Mouse (Mus musculus): Measurements from ENCODE around the gene Ctdsp2. TPM values are rescaled to one million over a fixed set of nuclear protein-coding genes. Genes with fewer than 3 reads are reported as not detected.

The Ctdsp2 gene
- polyA plus RNA-seq, 1 experiment from 2014 or later, result 64.8 TPM

GRCm38 (mm10) chr10:127018422-127018821 lies 39.9 kb downstream of the Ctdsp2 start:
- peaks cover 4% of the 10 kb centered on the region for H3K36me3 ChIP-seq (replicated peaks; ENCODE audit: control insufficient read depth, insufficient read depth, low read depth, low read length)
- H3K27me3 ChIP-seq (ENCODE audit: control insufficient read depth, insufficient read depth, low read length), result no peaks in the 10 kb centered on the region
- no peak overlapping the region for H3K4me2 ChIP-seq (ENCODE audit: low read depth, low read length)
- WGBS, result 78% methylated on average over 16 of the region's 16 CpGs
- H3K9me3 ChIP-seq (replicated peaks; ENCODE audit: control insufficient read depth, low read length), result no peaks in the 10 kb centered on the region
- H3K4me3 ChIP-seq (ENCODE audit: low read depth, low read length), result no peak overlapping the region
- no peak overlapping the region for H3K9ac ChIP-seq (replicated peaks; ENCODE audit: low read length)
- DNase-seq (ENCODE audit: low spot score) (no peak), ATAC-seq (replicated peaks; ENCODE audit: insufficient number of reproducible peaks, low FRiP score, low TSS enrichment, low read depth) (no peak)
- H3K4me1 ChIP-seq (ENCODE audit: control insufficient read depth, insufficient read depth, low read length), result no peaks in the 10 kb centered on the region
- H3K27ac ChIP-seq (replicated peaks; ENCODE audit: low read depth, low read length), result no peak overlapping the region

GRCm38 (mm10) chr10:127030336-127031296 lies 52.1 kb downstream of the Ctdsp2 start, which contains the start of gene Tsfm:
Tsfm (minus strand) TSS chr10:127030840.
- H3K9ac ChIP-seq (replicated peaks; ENCODE audit: low read length), result peak within 1 kb of the TSS; percentile 85
- H3K9me3 ChIP-seq (replicated peaks; ENCODE audit: control insufficient read depth, low read length), result no peaks in the 10 kb centered on the region
- DNase-seq (ENCODE audit: low spot score) (peak; percentile 95), ATAC-seq (replicated peaks; ENCODE audit: insufficient number of reproducible peaks, low FRiP score, low TSS enrichment, low read depth) (peak; percentile 86)
- 5% methylated on average over 56 of the region's 56 CpGs for whole genome bisulfite sequencing
- H3K27ac ChIP-seq (replicated peaks; ENCODE audit: low read depth, low read length), result peak within 1 kb of the TSS; percentile 80
- H3K4me3 ChIP-seq (ENCODE audit: low read depth, low read length), result peak within 1 kb of the TSS; percentile 89
- no peaks in the 10 kb centered on the region for H3K4me1 ChIP-seq (ENCODE audit: control insufficient read depth, insufficient read depth, low read length)
- H3K4me2 ChIP-seq (ENCODE audit: low read depth, low read length), result peak within 1 kb of the TSS; percentile 76
- H3K36me3 ChIP-seq (replicated peaks; ENCODE audit: control insufficient read depth, insufficient read depth, low read depth, low read length), result peaks cover 8% of the 10 kb centered on the region
- H3K27me3 ChIP-seq (ENCODE audit: control insufficient read depth, insufficient read depth, low read length), result no peaks in the 10 kb centered on the region

- Histone ChIP-seq H3K4me1 (ENCODE audit: control insufficient read depth, insufficient read depth, low read length) (no peaks in the 10 kb centered on the region), H3K4me2 (ENCODE audit: low read depth, low read length) (no peak overlapping the region), H3K9me3 (replicated peaks; ENCODE audit: control insufficient read depth, low read length) (no peaks in the 10 kb centered on the region), H3K27me3 (ENCODE audit: control insufficient read depth, insufficient read depth, low read length) (no peaks in the 10 kb centered on the region), H3K36me3 (replicated peaks; ENCODE audit: control insufficient read depth, insufficient read depth, low read depth, low read length) (0 out of 2 replicates have a peak, but pooled peaks cover 2% of the 10 kb centered on the region), H3K4me3 (ENCODE audit: low read depth, low read length) (no peak overlapping the region), H3K9ac (replicated peaks; ENCODE audit: low read length) (no peak overlapping the region), H3K27ac (replicated peaks; ENCODE audit: low read depth, low read length) (no peak overlapping the region)
- WGBS, result 81% methylated on average over 8 of the region's 8 CpGs
- ATAC-seq (replicated peaks; ENCODE audit: insufficient number of reproducible peaks, low FRiP score, low TSS enrichment, low read depth) (no peak), DNase-seq (ENCODE audit: low spot score) (no peak)
Measured at GRCm38 (mm10) chr10:127033301-127033741, 54.8 kb downstream of the Ctdsp2 start.

GRCm38 (mm10) chr10:127036273-127036672 lies 57.8 kb downstream of the Ctdsp2 start:
- H3K4me1 ChIP-seq (ENCODE audit: control insufficient read depth, insufficient read depth, low read length), result no peaks in the 10 kb centered on the region
- no peaks in the 10 kb centered on the region for H3K27me3 ChIP-seq (ENCODE audit: control insufficient read depth, insufficient read depth, low read length)
- DNase-seq (ENCODE audit: low spot score), result no peak
- ATAC-seq (replicated peaks; ENCODE audit: insufficient number of reproducible peaks, low FRiP score, low TSS enrichment, low read depth), result no peak
- 83% methylated on average over 12 of the region's 12 CpGs for WGBS
- no peak overlapping the region for H3K9ac ChIP-seq (replicated peaks; ENCODE audit: low read length)
- no peak overlapping the region for H3K4me2 ChIP-seq (ENCODE audit: low read depth, low read length)
- no peaks in the 10 kb centered on the region for H3K9me3 ChIP-seq (replicated peaks; ENCODE audit: control insufficient read depth, low read length)
- H3K4me3 ChIP-seq (ENCODE audit: low read depth, low read length), result no peak overlapping the region
- no peak overlapping the region for H3K27ac ChIP-seq (replicated peaks; ENCODE audit: low read depth, low read length)
- H3K36me3 ChIP-seq (replicated peaks; ENCODE audit: control insufficient read depth, insufficient read depth, low read depth, low read length), result no peaks in the 10 kb centered on the region

- H3K4me1 ChIP-seq (ENCODE audit: control insufficient read depth, insufficient read depth, low read length), result no peaks in the 10 kb centered on the region
- no peak for DNase-seq (ENCODE audit: low spot score)
- 80% methylated on average over 12 of the region's 12 CpGs for WGBS
Measured at GRCm38 (mm10) chr10:127037641-127038040, 59.1 kb downstream of the Ctdsp2 start.

GRCm38 (mm10) chr10:127040569-127041214 lies 62.2 kb downstream of the Ctdsp2 start:
- peak; percentile 16 for DNase-seq (ENCODE audit: low spot score)

More at GRCm38 (mm10) chr10:127037641-127038040, 59.1 kb downstream of the Ctdsp2 start:
- Histone ChIP-seq H3K27ac (replicated peaks; ENCODE audit: low read depth, low read length) (no peak overlapping the region), H3K36me3 (replicated peaks; ENCODE audit: control insufficient read depth, insufficient read depth, low read depth, low read length) (no peaks in the 10 kb centered on the region), H3K9ac (replicated peaks; ENCODE audit: low read length) (no peak overlapping the region), H3K9me3 (replicated peaks; ENCODE audit: control insufficient read depth, low read length) (no peaks in the 10 kb centered on the region), H3K4me3 (ENCODE audit: low read depth, low read length) (no peak overlapping the region), H3K4me2 (ENCODE audit: low read depth, low read length) (no peak overlapping the region), H3K27me3 (ENCODE audit: control insufficient read depth, insufficient read depth, low read length) (no peaks in the 10 kb centered on the region)
- no peak for ATAC-seq (replicated peaks; ENCODE audit: insufficient number of reproducible peaks, low FRiP score, low TSS enrichment, low read depth)

GRCm38 (mm10) chr10:127041274-127041766 lies 62.8 kb downstream of the Ctdsp2 start, which contains the start of the genes Mettl1 and Eef1akmt3:
Mettl1 (plus strand) TSS chr10:127041414.
Eef1akmt3 (minus strand) TSS chr10:127041513.
- Histone ChIP-seq H3K36me3 (replicated peaks; ENCODE audit: control insufficient read depth, insufficient read depth, low read depth, low read length) (peaks cover 3% of the 10 kb centered on the region), H3K4me3 (ENCODE audit: low read depth, low read length) (peak within 1 kb of the TSS; percentile 78), H3K9ac (replicated peaks; ENCODE audit: low read length) (peak within 1 kb of the TSS; percentile 72), H3K4me2 (ENCODE audit: low read depth, low read length) (peak within 1 kb of the TSS; percentile 85), H3K27ac (replicated peaks; ENCODE audit: low read depth, low read length) (no peak within 1 kb of the TSS; the same call in 1 of the 2 replicates), H3K27me3 (ENCODE audit: control insufficient read depth, insufficient read depth, low read length) (no peaks in the 10 kb centered on the region), H3K4me1 (ENCODE audit: control insufficient read depth, insufficient read depth, low read length) (no peaks in the 10 kb centered on the region), H3K9me3 (replicated peaks; ENCODE audit: control insufficient read depth, low read length) (no peaks in the 10 kb centered on the region)
- ATAC-seq (replicated peaks; ENCODE audit: insufficient number of reproducible peaks, low FRiP score, low TSS enrichment, low read depth), result peak; percentile 79
- peak; percentile 55 for DNase-seq (ENCODE audit: low spot score)
- 0% methylated on average over 27 of the region's 28 CpGs for WGBS

More at GRCm38 (mm10) chr10:127040569-127041214, 62.2 kb downstream of the Ctdsp2 start:
- 2% methylated on average over 20 of the region's 20 CpGs for WGBS
- no peak overlapping the region for H3K27ac ChIP-seq (replicated peaks; ENCODE audit: low read depth, low read length)
- no peaks in the 10 kb centered on the region for H3K27me3 ChIP-seq (ENCODE audit: control insufficient read depth, insufficient read depth, low read length)
- peak overlapping the region; percentile 72 for H3K9ac ChIP-seq (replicated peaks; ENCODE audit: low read length)
- H3K4me1 ChIP-seq (ENCODE audit: control insufficient read depth, insufficient read depth, low read length), result no peaks in the 10 kb centered on the region
- H3K36me3 ChIP-seq (replicated peaks; ENCODE audit: control insufficient read depth, insufficient read depth, low read depth, low read length), result peaks cover 3% of the 10 kb centered on the region
- H3K4me3 ChIP-seq (ENCODE audit: low read depth, low read length), result peak overlapping the region; percentile 78
- peak; percentile 44 for ATAC-seq (replicated peaks; ENCODE audit: insufficient number of reproducible peaks, low FRiP score, low TSS enrichment, low read depth)
- peak overlapping the region; percentile 85 for H3K4me2 ChIP-seq (ENCODE audit: low read depth, low read length)
- H3K9me3 ChIP-seq (replicated peaks; ENCODE audit: control insufficient read depth, low read length), result no peaks in the 10 kb centered on the region
